Mouse (Mus musculus): ENCODE measurements around the gene Trmt1l.

Trmt1l gene

GRCm38 (mm10) chr1:151428263-151429221 lies at the start of gene Trmt1l, which contains the start of gene Swt1:
Gene Trmt1l (plus strand): TSS chr1:151428542.
Gene Swt1 (minus strand): TSS chr1:151428455.
- in situ Hi-C loops (cut with MboI; ENCODE audit: unreplicated experiment in 2 of 2) = loop anchor here (10.0 to 25.0 kb wide), 3 partner anchors 74 to 1434 kb away; no protein-coding TSS in a partner anchor

DNA sequence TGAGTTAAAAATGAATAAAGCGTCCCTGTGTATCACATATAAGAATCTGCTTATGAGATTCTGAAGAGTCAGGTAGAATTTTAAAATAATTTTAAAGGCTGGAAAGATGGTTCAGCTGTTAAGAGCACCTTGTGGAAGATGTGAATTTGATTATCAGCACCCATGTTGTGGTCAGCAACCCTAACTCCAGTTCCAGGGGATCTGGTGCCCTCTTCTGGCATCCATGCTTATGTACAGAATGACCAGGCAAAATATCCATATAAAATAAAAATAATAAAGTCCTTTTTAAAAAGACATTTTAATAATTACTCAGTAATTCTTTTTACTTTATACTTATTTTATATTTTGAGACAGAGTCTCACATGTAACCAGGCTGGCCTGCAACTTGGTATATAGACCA lies 38.3 kb upstream of the Trmt1l start:
- in situ Hi-C loops (cut with MboI; ENCODE audit: unreplicated experiment in 2 of 2) = no loop called here

- in situ Hi-C loops (cut with MboI; ENCODE audit: unreplicated experiment in 2 of 2) = no loop called here
Measured at GRCm38 (mm10) chr1:151409827-151410226, 18.5 kb upstream of the Trmt1l start.

DNA sequence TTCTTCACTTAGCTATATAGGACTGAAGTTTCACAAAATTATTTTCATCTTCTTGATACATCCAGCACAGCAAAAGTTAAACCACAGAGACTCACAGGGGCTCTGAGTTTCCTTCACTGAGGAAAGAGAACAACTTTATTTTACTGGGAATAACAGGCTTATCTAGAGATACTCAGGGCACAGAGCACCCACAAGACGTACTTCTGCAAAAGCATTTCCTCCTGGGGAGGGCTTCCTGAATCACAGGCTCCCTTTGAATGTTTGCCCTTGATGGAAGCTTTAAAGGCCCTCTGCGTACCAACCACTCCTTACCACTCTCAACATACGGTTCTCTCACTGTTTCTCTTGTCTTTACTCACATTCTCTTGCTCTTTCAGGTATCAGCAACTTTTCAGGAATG lies 6.2 kb upstream of the Trmt1l start:
- in situ Hi-C loops (cut with MboI; ENCODE audit: unreplicated experiment in 2 of 2) = loop anchor here in 1 of 2 experiments (10.0 kb wide), 1 partner anchor 67 kb away; no protein-coding TSS in a partner anchor

DNA sequence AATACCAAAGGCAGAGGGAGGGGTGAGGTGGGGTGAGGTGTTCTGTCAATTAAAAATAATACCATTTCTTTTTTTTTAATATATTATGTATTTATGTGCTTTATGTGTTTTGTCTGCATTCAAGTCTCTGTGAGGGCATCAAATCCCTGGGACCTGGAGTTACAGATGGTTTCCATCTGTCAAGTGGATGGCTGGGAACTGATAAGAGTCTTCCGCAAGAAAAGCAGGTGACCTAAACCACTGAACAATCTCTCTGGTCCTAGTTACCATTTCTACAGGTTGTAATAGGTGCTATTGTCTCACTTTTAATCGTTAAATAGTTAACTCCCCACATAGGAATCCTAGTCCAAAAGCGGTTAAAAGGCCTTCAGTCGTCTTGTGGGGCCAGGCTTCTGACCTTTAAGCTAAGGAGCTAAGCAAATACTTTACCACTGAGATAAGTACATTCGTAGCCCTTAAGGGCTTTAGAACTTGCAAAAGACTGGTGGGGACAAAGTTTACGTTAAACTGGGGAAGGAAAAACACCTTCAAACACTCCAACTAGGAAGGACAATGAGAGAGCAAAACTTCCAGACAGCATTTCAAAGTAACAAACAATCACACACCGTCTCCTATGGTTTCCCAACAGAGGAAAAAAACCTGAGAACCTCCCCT lies 1.3 kb upstream of the Trmt1l start:
- in situ Hi-C loops (cut with MboI; ENCODE audit: unreplicated experiment in 2 of 2) = loop anchor here (10.0 to 25.0 kb wide), 3 partner anchors 72 to 1435 kb away; no protein-coding TSS in a partner anchor

DNA sequence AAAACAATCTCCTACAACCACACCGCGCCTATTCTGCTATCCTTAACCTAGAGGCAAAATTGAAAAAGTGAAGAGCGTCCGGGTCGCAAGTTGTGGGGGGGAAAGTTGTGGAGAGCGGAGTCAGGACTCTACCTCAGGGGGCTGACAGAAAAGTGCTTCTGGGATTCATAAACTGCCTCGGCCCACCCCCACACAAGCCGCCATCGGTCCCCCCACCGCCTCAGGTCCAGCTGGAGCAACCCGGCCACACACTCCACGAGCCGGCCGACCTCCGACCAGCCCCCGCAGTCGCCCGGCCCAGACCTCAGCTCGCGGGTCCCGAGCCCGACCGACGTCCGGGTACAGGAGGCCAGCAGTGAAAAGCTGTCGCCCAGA lies 467 bp upstream of the Trmt1l start:
- in situ Hi-C loops (cut with MboI; ENCODE audit: unreplicated experiment in 2 of 2) = loop anchor here (10.0 to 25.0 kb wide), 3 partner anchors 73 to 1434 kb away; no protein-coding TSS in a partner anchor

- in situ Hi-C loops (cut with MboI; ENCODE audit: unreplicated experiment in 2 of 2) = loop anchor here (10.0 to 25.0 kb wide), 3 partner anchors 75 to 1433 kb away; no protein-coding TSS in a partner anchor
Measured at GRCm38 (mm10) chr1:151429316-151429715, 974 bp downstream of the Trmt1l start.

GRCm38 (mm10) chr1:151435431-151435830 lies 7.1 kb downstream of the Trmt1l start:
- in situ Hi-C loops (cut with MboI; ENCODE audit: unreplicated experiment in 2 of 2) = loop anchor here (10.0 to 25.0 kb wide), 3 partner anchors 352 to 1427 kb away; no protein-coding TSS in a partner anchor

DNA sequence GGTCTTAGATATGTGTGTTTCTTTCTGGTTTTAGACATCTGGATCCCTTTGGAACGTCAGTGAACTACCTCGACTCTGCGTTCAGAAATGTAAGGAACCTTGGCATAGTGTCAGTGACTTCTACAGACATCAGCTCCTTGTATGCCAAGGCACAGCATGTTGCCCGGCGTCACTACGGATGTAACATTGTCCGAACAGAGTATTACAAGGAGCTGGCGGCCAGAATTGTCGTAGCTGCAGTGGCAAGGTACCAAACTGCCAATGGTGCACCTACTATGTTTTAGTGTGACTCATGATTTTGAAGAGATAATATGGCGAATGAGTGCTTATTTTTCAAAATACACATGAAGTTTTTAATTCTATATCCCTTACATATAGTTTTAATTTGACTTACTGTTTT lies 21.5 kb downstream of the Trmt1l start:
- in situ Hi-C loops (cut with MboI; ENCODE audit: unreplicated experiment in 2 of 2) = loop anchor here (5.0 to 25.0 kb wide), 6 partner anchors 255 to 1412 kb away; no protein-coding TSS in a partner anchor

GRCm38 (mm10) chr1:151450851-151451250 lies 22.5 kb downstream of the Trmt1l start:
- in situ Hi-C loops (cut with MboI; ENCODE audit: unreplicated experiment in 2 of 2) = loop anchor here in 1 of 2 experiments (10.0 kb wide), 1 partner anchor 254 kb away; no protein-coding TSS in a partner anchor

DNA sequence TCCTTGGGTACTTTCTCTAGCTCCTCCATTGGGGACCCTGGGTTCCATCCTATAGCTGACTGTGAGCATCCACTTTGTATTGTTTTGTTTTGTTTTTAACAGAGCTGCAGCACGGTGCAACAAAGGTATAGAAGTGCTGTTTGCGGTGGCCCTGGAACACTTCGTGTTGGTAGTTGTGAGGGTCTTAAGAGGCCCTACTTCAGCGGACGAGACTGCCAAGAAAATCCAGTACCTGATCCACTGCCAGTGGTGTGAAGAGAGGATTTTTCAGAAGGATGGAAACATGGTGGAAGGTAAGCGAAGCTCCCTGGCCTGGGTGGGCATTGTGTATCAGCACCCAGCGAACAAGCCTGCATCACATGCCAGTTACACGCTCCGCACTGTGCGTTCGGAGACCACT lies 23.6 kb downstream of the Trmt1l start:
- in situ Hi-C loops (cut with MboI; ENCODE audit: unreplicated experiment in 2 of 2) = loop anchor here in 1 of 2 experiments (10.0 kb wide), 1 partner anchor 253 kb away; no protein-coding TSS in a partner anchor

- in situ Hi-C loops (cut with MboI; ENCODE audit: unreplicated experiment in 2 of 2) = loop anchor here in 1 of 2 experiments (10.0 kb wide), 1 partner anchor 248 kb away; no protein-coding TSS in a partner anchor
Measured at GRCm38 (mm10) chr1:151457087-151457486, 28.7 kb downstream of the Trmt1l start.

DNA sequence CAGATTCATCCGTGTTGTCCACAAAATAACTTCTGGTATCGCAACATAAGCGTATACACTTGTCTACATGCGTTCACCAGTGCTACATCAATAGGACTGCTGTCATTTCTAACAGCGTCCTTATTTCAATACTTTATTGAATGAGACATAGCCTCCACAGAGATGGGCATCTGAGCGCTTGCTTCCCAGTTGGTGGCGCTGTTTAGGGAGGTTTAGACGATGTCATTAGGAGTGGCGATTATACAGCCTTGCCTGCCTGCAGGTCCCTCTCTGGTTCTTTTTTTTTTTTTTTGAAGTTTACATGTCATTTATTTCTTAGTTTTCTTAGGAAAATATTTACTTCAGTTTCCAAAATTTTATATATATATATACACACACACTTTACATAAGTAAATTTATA lies 32.9 kb downstream of the Trmt1l start:
- in situ Hi-C loops (cut with MboI; ENCODE audit: unreplicated experiment in 2 of 2) = no loop called here

DNA sequence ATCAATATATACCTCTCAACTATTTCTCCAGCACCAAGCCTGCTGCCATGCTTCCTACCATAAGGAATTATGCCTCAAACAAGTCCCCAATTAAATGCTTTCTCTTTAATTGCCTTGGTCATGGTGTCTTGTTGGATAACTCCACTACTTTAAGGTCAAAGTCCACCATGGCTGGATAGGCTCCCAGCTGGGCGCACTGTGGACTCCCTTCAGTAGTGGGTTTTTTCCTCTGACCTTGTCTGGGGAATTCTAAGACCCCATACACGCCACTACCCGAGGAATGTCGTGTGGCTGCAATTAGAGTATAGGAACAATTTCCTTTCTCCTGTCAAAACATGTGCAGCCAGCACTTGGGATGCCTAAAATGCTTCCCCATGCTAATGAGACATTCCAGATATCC lies 36.6 kb downstream of the Trmt1l start:
- in situ Hi-C loops (cut with MboI; ENCODE audit: unreplicated experiment in 2 of 2) = no loop called here

GRCm38 (mm10) chr1:151466571-151466970 lies 38.2 kb downstream of the Trmt1l start:
- in situ Hi-C loops (cut with MboI; ENCODE audit: unreplicated experiment in 2 of 2) = no loop called here

GRCm38 (mm10) chr1:151471429-151471828 lies 43.1 kb downstream of the Trmt1l start:
- in situ Hi-C loops (cut with MboI; ENCODE audit: unreplicated experiment in 2 of 2) = loop anchor here in 1 of 2 experiments (10.0 kb wide), 1 partner anchor 323 kb away; no protein-coding TSS in a partner anchor

DNA sequence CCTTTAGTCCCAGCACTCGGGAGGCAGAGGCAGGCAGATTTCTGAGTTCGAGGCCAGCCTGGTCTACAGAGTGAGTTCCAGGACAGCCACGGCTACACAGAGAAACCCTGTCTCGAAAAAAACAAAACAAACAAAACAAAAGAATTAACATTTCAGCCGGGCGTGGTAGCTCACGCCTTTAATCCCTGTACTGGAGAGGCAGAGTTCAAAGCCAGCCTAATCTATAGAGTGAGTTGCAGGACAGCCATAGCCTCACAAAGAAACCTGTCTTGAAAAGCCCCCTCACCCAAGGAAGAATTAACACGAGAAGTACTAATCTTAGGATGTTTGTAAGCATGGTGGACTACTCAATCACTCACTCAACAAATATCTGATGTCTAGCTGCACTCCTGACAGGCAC lies 44.0 kb downstream of the Trmt1l start:
- in situ Hi-C loops (cut with MboI; ENCODE audit: unreplicated experiment in 2 of 2) = loop anchor here in 1 of 2 experiments (10.0 kb wide), 1 partner anchor 322 kb away; no protein-coding TSS in a partner anchor

- in situ Hi-C loops (cut with MboI; ENCODE audit: unreplicated experiment in 2 of 2) = no loop called here
Measured at GRCm38 (mm10) chr1:151482497-151482896, 54.2 kb downstream of the Trmt1l start.

GRCm38 (mm10) chr1:151483568-151483967 lies 55.2 kb downstream of the Trmt1l start:
- in situ Hi-C loops (cut with MboI; ENCODE audit: unreplicated experiment in 2 of 2) = no loop called here

GRCm38 (mm10) chr1:151484754-151485153 lies 56.4 kb downstream of the Trmt1l start:
- in situ Hi-C loops (cut with MboI; ENCODE audit: unreplicated experiment in 2 of 2) = no loop called here

- in situ Hi-C loops (cut with MboI; ENCODE audit: unreplicated experiment in 2 of 2) = no loop called here
Measured at GRCm38 (mm10) chr1:151489806-151490205, 61.5 kb downstream of the Trmt1l start.

Measured in v-Abl transformed pro-B cells (cell line).